Mouse (Mus musculus) forebrain, embryonic 10.5 days (tissue): ENCODE results near the gene Lin7a. TPM values are rescaled to one million over a fixed set of nuclear protein-coding genes. Genes with fewer than 3 reads are reported as not detected.

Experiments
- DNase-seq: peaks from one replicate; pipeline ENCODE4 v3.0.0-alpha.2; 2017; ENCODE audit warnings: low spot score; ENCODE audit errors: extremely low spot score
- H3K27ac ChIP-seq: fragments of 300-500 bp; sonication (generic); 2 replicates; pipeline ENCODE4 v1.5.1; 2016; ENCODE audit warnings: mild to moderate bottlenecking
- H3K27me3 ChIP-seq: fragments of 300-500 bp; sonication (generic); 2 replicates; pipeline ENCODE4 v1.6.1; 2016; ENCODE audit warnings: mild to moderate bottlenecking; ENCODE audit not compliant: poor library complexity, severe bottlenecking
- H3K36me3 ChIP-seq: fragments of 300-500 bp; sonication (generic); replicated peaks from 2 replicates; pipeline ENCODE4 v1.6.1; 2016; ENCODE audit warnings: mild to moderate bottlenecking, moderate library complexity
- H3K4me1 ChIP-seq: fragments of 300-500 bp; sonication (generic); 2 replicates; pipeline ENCODE4 v1.6.1; 2016
- H3K4me3 ChIP-seq: fragments of 300-500 bp; sonication (generic); 2 replicates; pipeline ENCODE4 v1.5.1; 2016; ENCODE audit warnings: mild to moderate bottlenecking, moderate library complexity
- H3K9me3 ChIP-seq: fragments of 300-500 bp; sonication (generic); 2 replicates; pipeline ENCODE4 v1.6.1; 2016; ENCODE audit warnings: mild to moderate bottlenecking, moderate library complexity
- WGBS: fragments of 180-500 bp; shearing (Covaris S2); methylation state at CpG from one replicate; pipeline ENCODE4 v1.1.7; 2016; 5-methylcytosine and 5-hydroxymethylcytosine counted together
- polyA plus RNA-seq: library from polyadenylated mRNA; unstranded; fragments of >200 nt; fragmentation: Nextera tagmentation; extraction: Ambion mirVana; gene quantifications from 2 replicates; pipeline ENCODE4 v1.2.1, GENCODE M21; 2016

Gene Lin7a
- polyA plus RNA-seq, 1 experiment from 2014 or later: 1.4 TPM

DNA sequence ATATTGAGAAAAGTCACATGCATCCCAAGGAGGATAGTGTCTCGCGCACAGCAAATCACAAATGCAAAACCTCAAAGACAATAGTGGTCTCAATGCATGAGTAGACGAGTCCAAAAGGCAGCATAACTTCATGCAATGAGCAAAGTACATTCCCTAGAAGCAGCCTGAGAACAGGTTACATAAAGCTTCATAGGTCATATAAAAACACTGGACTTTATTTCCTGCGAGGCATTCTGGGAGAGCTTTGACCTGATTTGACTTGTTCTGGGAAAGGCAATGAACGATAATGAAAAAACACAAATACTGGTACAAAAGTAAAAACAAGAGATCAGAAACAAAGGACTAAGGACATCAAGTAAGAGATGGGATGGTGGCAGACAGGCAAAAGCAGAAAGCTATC is 54.1 kb downstream of the Lin7a start:
- H3K27ac ChIP-seq: no peak overlapping the region
- no peak for DNase-seq
- no peaks in the 10 kb centered on the region for H3K27me3 ChIP-seq
- no peaks in the 10 kb centered on the region for H3K36me3 ChIP-seq
- H3K9me3 ChIP-seq: no peaks in the 10 kb centered on the region
- WGBS: 91% methylated on average over 5 of the region's 5 CpGs
- H3K4me3 ChIP-seq: no peak overlapping the region
- no peaks in the 10 kb centered on the region for H3K4me1 ChIP-seq

GRCm38 (mm10) chr10:107339524-107339923 is 68.0 kb downstream of the Lin7a start:
- WGBS: 90% methylated on average over 3 of the region's 3 CpGs
- Histone ChIP-seq H3K27me3 (no peaks in the 10 kb centered on the region), H3K4me3 (no peak overlapping the region), H3K9me3 (no peaks in the 10 kb centered on the region), H3K36me3 (no peaks in the 10 kb centered on the region), H3K27ac (no peak overlapping the region), H3K4me1 (peaks cover 12% of the 10 kb centered on the region; the same call in 1 of the 2 replicates)
- DNase-seq: no peak

GRCm38 (mm10) chr10:107341151-107341550 is 69.7 kb downstream of the Lin7a start:
- no peaks in the 10 kb centered on the region for H3K27me3 ChIP-seq
- 71% methylated on average over 4 of the region's 4 CpGs for WGBS
- H3K36me3 ChIP-seq: no peaks in the 10 kb centered on the region
- no peaks in the 10 kb centered on the region for H3K9me3 ChIP-seq
- H3K4me1 ChIP-seq: peaks cover 12% of the 10 kb centered on the region; the same call in 1 of the 2 replicates
- no peak overlapping the region for H3K27ac ChIP-seq
- H3K4me3 ChIP-seq: no peak overlapping the region
- no peak for DNase-seq

GRCm38 (mm10) chr10:107344200-107344599 is 72.7 kb downstream of the Lin7a start:
- no peak overlapping the region for H3K4me3 ChIP-seq
- H3K27me3 ChIP-seq: no peaks in the 10 kb centered on the region
- DNase-seq: no peak
- no peak overlapping the region for H3K27ac ChIP-seq
- H3K36me3 ChIP-seq: no peaks in the 10 kb centered on the region
- 77% methylated on average over 3 of the region's 3 CpGs for WGBS
- no peaks in the 10 kb centered on the region for H3K9me3 ChIP-seq
- peaks cover 12% of the 10 kb centered on the region; the same call in 1 of the 2 replicates for H3K4me1 ChIP-seq

- no peaks in the 10 kb centered on the region for H3K36me3 ChIP-seq
- no peak for DNase-seq
- no peaks in the 10 kb centered on the region for H3K9me3 ChIP-seq
- H3K4me3 ChIP-seq: no peak overlapping the region
- no peaks in the 10 kb centered on the region for H3K4me1 ChIP-seq
- no peaks in the 10 kb centered on the region for H3K27me3 ChIP-seq
- WGBS: 78% methylated on average over 3 of the region's 3 CpGs
- no peak overlapping the region for H3K27ac ChIP-seq
These were observed 76.4 kb downstream of the Lin7a start for GRCm38 (mm10) chr10:107347842-107348241.

DNA sequence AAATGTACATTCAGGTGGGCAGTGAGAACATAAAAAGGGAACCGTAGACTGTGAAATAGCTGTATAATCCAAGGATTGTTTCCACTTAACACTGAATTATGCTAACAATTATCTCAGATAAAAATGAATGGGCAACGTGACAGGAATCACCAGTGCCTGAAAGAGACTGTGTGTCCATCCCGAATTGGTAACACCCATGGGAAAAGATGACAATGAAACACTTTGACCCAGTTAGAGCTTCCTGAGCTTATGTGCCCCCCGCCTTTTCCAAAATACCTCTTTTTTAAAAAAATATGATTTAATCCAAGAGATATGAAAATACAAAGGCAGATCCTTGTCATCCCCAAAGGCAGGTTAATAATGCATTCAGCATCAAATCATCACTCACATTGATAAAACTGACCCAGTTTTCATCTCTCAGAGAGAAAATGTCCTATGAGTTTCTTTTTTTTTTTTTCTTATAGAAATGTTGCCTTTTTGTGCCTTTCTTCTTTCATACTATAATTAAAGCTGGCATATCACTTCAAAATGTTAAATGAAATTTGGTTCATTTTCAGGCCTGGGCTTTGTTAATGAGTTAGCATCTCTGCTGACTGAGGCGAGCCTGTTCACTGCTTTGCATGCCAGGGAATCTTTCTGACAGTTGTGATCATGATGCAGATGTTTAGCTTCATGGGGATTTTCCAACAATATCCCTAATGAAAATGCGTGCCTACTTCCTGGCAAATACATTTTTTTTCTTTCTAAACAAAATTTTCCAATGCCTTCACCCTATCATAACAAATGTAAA is 80.4 kb downstream of the Lin7a start:
- WGBS: 82% methylated on average over 6 of the region's 6 CpGs
- no peaks in the 10 kb centered on the region for H3K36me3 ChIP-seq
- no peaks in the 10 kb centered on the region for H3K27me3 ChIP-seq
- H3K4me1 ChIP-seq: no peaks in the 10 kb centered on the region
- H3K9me3 ChIP-seq: no peaks in the 10 kb centered on the region
- H3K4me3 ChIP-seq: no peak overlapping the region
- H3K27ac ChIP-seq: no peak overlapping the region
- no peak for DNase-seq

DNA sequence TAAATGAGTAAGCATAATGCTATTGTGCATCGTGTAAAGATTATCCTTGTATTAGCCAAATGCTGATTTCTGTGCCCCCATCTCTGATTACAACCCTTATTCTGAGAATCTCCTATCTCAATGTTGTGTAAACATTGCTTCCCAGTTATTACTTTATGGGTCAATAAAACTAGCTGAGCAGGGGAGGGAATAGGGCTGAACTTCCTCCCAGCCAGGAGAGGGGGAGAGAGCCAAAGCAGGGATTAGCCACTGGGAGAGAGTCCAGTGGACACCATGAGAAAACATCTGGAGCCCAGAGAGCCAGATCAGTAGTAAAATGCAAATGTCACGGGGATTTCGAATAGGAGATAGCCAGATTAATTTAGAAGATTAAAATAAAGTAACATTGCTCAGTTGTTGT is 82.0 kb downstream of the Lin7a start:
- no peaks in the 10 kb centered on the region for H3K4me1 ChIP-seq
- no peak overlapping the region for H3K27ac ChIP-seq
- no peak for DNase-seq
- no peak overlapping the region for H3K4me3 ChIP-seq
- no peaks in the 10 kb centered on the region for H3K27me3 ChIP-seq
- H3K36me3 ChIP-seq: no peaks in the 10 kb centered on the region
- no peaks in the 10 kb centered on the region for H3K9me3 ChIP-seq
- WGBS: 95% methylated on average over 3 of the region's 3 CpGs

DNA sequence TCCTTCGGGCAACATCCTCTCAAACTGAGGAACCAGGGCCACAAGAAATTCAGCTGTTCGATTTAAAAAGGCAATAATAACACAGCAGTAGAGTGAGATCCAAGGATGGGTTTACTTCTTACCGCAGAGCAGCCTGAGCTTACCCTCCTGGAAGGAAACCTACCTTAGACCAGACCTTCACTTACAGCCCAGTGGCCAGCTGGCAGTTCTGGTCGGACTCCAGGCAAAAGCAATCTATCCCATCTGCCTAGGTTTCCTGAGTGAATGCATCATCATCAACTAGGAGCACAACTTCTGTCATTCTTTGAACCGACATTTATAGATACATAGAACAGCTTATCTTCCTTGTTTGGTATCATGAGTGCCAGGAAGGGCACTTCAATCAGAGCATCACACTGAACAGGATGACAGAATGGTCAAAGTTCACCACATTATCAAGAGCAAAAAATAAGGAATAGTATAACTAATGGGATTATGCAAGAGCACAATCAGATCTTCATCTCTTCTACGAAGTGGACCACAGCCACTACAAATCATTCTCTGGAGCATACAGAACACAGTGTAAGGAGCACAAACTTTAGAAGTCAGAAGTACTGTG is 87.1 kb downstream of the Lin7a start:
- no peak overlapping the region for H3K4me3 ChIP-seq
- H3K27ac ChIP-seq: no peak overlapping the region
- H3K9me3 ChIP-seq: no peaks in the 10 kb centered on the region
- no peaks in the 10 kb centered on the region for H3K4me1 ChIP-seq
- H3K36me3 ChIP-seq: no peaks in the 10 kb centered on the region
- WGBS: 90% methylated on average over 6 of the region's 6 CpGs
- DNase-seq: no peak
- no peaks in the 10 kb centered on the region for H3K27me3 ChIP-seq

GRCm38 (mm10) chr10:107359296-107359695 is 87.8 kb downstream of the Lin7a start:
- Histone ChIP-seq H3K9me3 (no peaks in the 10 kb centered on the region), H3K4me3 (no peak overlapping the region), H3K36me3 (no peaks in the 10 kb centered on the region), H3K27me3 (no peaks in the 10 kb centered on the region), H3K4me1 (no peaks in the 10 kb centered on the region), H3K27ac (no peak overlapping the region)
- no peak for DNase-seq

- Histone ChIP-seq H3K4me1 (no peaks in the 10 kb centered on the region), H3K4me3 (no peak overlapping the region), H3K27me3 (no peaks in the 10 kb centered on the region), H3K27ac (no peak overlapping the region), H3K9me3 (no peaks in the 10 kb centered on the region), H3K36me3 (no peaks in the 10 kb centered on the region)
- WGBS: 79% methylated on average over 4 of the region's 4 CpGs
- no peak for DNase-seq
These were observed 90.1 kb downstream of the Lin7a start for GRCm38 (mm10) chr10:107361546-107361945.

GRCm38 (mm10) chr10:107362026-107362425 is 90.5 kb downstream of the Lin7a start:
- H3K36me3 ChIP-seq: no peaks in the 10 kb centered on the region
- H3K27ac ChIP-seq: no peak overlapping the region
- 92% methylated on average over 2 of the region's 2 CpGs for WGBS
- DNase-seq: no peak
- H3K4me3 ChIP-seq: no peak overlapping the region
- no peaks in the 10 kb centered on the region for H3K9me3 ChIP-seq
- no peaks in the 10 kb centered on the region for H3K27me3 ChIP-seq
- no peaks in the 10 kb centered on the region for H3K4me1 ChIP-seq

DNA sequence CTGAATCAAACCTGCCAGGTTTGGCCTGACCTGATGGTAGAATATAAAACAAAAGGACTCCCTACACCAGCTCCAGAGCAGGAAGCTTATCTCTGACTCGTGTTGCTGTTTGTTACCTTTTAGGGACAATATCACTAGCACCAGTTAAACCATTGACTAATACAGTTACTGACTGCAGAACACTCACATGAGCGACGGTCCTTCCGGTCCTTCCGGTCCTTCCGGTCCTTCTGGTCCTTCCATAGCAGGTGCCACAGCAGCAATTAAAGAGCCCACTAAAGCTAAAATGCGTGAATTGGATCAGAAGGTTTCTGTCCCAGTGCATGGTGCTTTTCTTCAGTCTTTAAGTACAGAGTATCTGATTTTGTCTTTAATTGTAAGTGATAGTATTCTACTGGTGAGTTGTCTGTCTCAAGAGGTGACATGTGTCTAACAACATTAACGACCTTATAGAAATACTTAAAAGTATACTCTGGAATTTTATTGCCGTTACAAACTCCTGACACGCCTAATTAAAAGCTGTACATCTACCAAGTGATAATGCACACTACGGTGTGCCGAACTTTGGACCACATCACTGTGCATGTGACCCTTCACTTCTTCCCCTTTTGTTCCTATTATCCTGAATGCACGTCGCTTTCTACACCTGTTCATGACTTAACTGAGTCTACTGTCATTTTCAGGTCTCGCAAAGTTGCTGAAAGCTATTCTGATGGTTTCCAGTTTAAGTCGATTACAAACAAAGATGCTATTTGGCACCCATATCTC is 91.7 kb downstream of the Lin7a start:
- Histone ChIP-seq H3K27ac (no peak overlapping the region), H3K27me3 (no peaks in the 10 kb centered on the region), H3K9me3 (no peaks in the 10 kb centered on the region), H3K36me3 (no peaks in the 10 kb centered on the region), H3K4me1 (no peaks in the 10 kb centered on the region), H3K4me3 (no peak overlapping the region)
- DNase-seq: no peak
- WGBS: 93% methylated on average over 16 of the region's 16 CpGs

DNA sequence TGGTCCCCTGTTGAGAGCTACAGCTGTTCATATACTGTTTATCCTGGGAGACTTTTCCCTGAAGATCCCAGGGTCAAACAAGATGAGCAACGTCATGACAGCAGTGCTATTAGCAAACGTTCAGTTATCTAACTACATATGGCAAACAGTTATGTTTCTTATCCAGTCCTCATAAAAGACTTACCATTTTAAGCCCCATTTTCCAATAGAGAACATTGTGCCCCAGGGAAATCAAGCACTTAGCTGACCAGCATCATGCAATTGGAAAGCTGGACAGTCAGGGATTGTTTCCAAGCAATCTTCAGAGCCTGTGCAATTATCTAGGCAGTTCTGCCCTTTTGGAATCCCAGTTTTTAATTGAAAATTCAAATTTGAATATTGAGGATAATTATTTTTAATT is 105.7 kb downstream of the Lin7a start:
- no peak for DNase-seq
- Histone ChIP-seq H3K4me3 (no peak overlapping the region), H3K27me3 (no peaks in the 10 kb centered on the region), H3K36me3 (no peaks in the 10 kb centered on the region), H3K4me1 (no peaks in the 10 kb centered on the region), H3K27ac (no peak overlapping the region), H3K9me3 (no peaks in the 10 kb centered on the region)
- 88% methylated on average over 2 of the region's 2 CpGs for WGBS
